Mouse (Mus musculus): ENCODE measurements around the gene Gm21760. TPM values are rescaled to one million over a fixed set of nuclear protein-coding genes. Genes with fewer than 3 reads are reported as not detected.
"Not testable (repeated sequence)": the region's sequence is repeated elsewhere in the genome, so short reads cannot be mapped to it uniquely, and the experiment has no call there.

Gm21760 gene
- not detected in 2 replicates for polyA plus RNA-seq (2012; ENCODE audit: insufficient read depth, insufficient read length, missing spikeins)

GRCm38 (mm10) chrY:80133479-80133878 lies at the start of gene Gm21760:
Gene Gm21760, plus strand, starts transcription at chrY:80133779.
- not testable (repeated sequence) for H3K27ac ChIP-seq (replicated peaks; ENCODE audit: low read depth, low read length); H3K4me1 ChIP-seq (ENCODE audit: control insufficient read depth, insufficient read depth, insufficient read length, low read length); H3K4me3 ChIP-seq (ENCODE audit: insufficient read depth, low read depth, low read length)

Measured in brown adipose tissue, adult 24 weeks (tissue).